In the genomic region with DNA sequence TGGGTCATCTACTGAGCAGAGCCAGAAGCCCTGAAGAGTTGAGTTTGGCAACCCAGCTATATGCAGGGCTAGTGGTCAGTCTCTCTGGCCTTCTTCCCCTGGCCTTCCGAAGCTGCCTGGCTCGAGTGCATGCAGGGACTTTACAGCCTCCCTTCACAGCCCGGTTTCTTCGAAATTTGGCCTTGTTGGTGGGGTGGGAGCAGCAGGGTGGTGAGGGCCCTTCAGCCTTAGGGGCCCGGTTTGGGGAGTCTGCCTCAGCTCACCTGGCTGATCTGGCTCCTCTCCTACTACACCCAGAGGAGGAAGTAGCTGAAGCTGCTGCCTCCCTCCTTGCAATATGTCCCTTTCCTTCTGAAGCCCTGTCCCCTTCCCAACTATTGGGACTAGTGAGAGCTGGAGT, we compare ENCODE assay signal across 31 mouse cellular contexts. TPM values are rescaled to one million over a fixed set of nuclear protein-coding genes. Genes with fewer than 3 reads are reported as not detected.
DNase-seq lines count a peak whose midpoint lies in the region; ATAC-seq lines count a peak whose summit lies in the region.
"Not testable (repeated sequence)": the region's sequence is repeated elsewhere in the genome, so short reads cannot be mapped to it uniquely, and the experiment has no call there.
"Had no signal": no experiment of that assay in that cellular context is flagged by ENCODE, and none has a peak within 500 bp of the region (broad histone marks: within the 10 kb centered on the region; RNA-seq: fewer than 3 reads in every experiment).

No protein-coding gene starts in this region.

- H3K4me1 ChIP-seq in ES-E14 (ENCODE audit: control insufficient read depth in 2 of 2, insufficient read depth in 2 of 2, low read length in 2 of 2, poor library complexity in 1 of 2): not testable (repeated sequence)
- peaks cover 44% of the 10 kb centered on the region for H3K4me1 ChIP-seq in embryonic facial prominence, embryonic 10.5 days
- peaks cover 43% of the 10 kb centered on the region for H3K4me1 ChIP-seq in forebrain, embryonic 12.5 days
- H3K4me1 ChIP-seq in hindbrain, embryonic 13.5 days (replicated peaks): peaks cover 54% of the 10 kb centered on the region
- peaks cover 25% of the 10 kb centered on the region for H3K4me1 ChIP-seq in liver, embryonic 11.5 days (replicated peaks; ENCODE audit: control insufficient read depth, insufficient read depth, low read length)
- peaks cover 55% of the 10 kb centered on the region for H3K4me1 ChIP-seq in midbrain, embryonic 10.5 days

- WGBS in embryonic facial prominence, embryonic 10.5 days: 89% methylated on average over 5 of the region's 5 CpGs
- 78% methylated on average over 5 of the region's 5 CpGs for WGBS in forebrain, embryonic 12.5 days
- WGBS in hindbrain, embryonic 13.5 days: 93% methylated on average over 5 of the region's 5 CpGs
- 89% methylated on average over 5 of the region's 5 CpGs for WGBS in liver, embryonic 11.5 days
- WGBS in midbrain, embryonic 10.5 days: 90% methylated on average over 5 of the region's 5 CpGs

- peaks cover 21% of the 10 kb centered on the region for H3K36me3 ChIP-seq in ES-E14 (ENCODE audit: control insufficient read depth, insufficient read depth, low read length, poor library complexity, severe bottlenecking)
- H3K36me3 ChIP-seq in embryonic facial prominence, embryonic 10.5 days (replicated peaks): peaks cover 45% of the 10 kb centered on the region
- H3K36me3 ChIP-seq in forebrain, embryonic 12.5 days (replicated peaks): peaks cover 35% of the 10 kb centered on the region
- H3K36me3 ChIP-seq in hindbrain, embryonic 13.5 days: peaks cover 24% of the 10 kb centered on the region
- H3K36me3 ChIP-seq in liver, embryonic 11.5 days (ENCODE audit: control insufficient read depth, insufficient read depth, low read length): peaks cover 13% of the 10 kb centered on the region; the same call in 1 of the 2 replicates
- H3K36me3 ChIP-seq in midbrain, embryonic 10.5 days: peaks cover 50% of the 10 kb centered on the region

- DNase-seq in ES-E14 (ENCODE audit: low read depth, low spot score); embryonic facial prominence, embryonic 10.5 days (ENCODE audit: low spot score); liver, embryonic 11.5 days (ENCODE audit: low spot score); midbrain, embryonic 10.5 days (ENCODE audit: low spot score): not testable (repeated sequence)

- H3K4me3 ChIP-seq in ES-E14 (ENCODE audit: insufficient read depth in 1 of 2, low read depth in 1 of 2, low read length in 2 of 2, poor library complexity in 1 of 2, severe bottlenecking in 1 of 2); forebrain, embryonic 12.5 days (replicated peaks); hindbrain, embryonic 13.5 days; liver, embryonic 11.5 days (ENCODE audit: low read depth, low read length): not testable (repeated sequence)
- peak overlapping the region; percentile 93; the same call in 1 of the 2 replicates for H3K4me3 ChIP-seq in embryonic facial prominence, embryonic 10.5 days
- H3K4me3 ChIP-seq in midbrain, embryonic 10.5 days: 0 out of 2 replicates have a peak overlapping the region, but pooled peaks have one; percentile 18

- H3K9me3 ChIP-seq in ES-E14 (ENCODE audit: control insufficient read depth, insufficient read depth, low read depth, low read length); embryonic facial prominence, embryonic 10.5 days; forebrain, embryonic 12.5 days; hindbrain, embryonic 13.5 days; liver, embryonic 11.5 days (ENCODE audit: control insufficient read depth, low read length); midbrain, embryonic 10.5 days (replicated peaks): not testable (repeated sequence)

- H3K27me3 ChIP-seq in embryonic facial prominence, embryonic 10.5 days (replicated peaks; ENCODE audit: low read depth, poor library complexity, severe bottlenecking); forebrain, embryonic 12.5 days; hindbrain, embryonic 13.5 days; liver, embryonic 11.5 days (replicated peaks; ENCODE audit: control insufficient read depth, insufficient read depth, low read length); midbrain, embryonic 10.5 days (ENCODE audit: low read depth, poor library complexity, severe bottlenecking): not testable (repeated sequence)

- not testable (repeated sequence) for H3K27ac ChIP-seq in ES-E14 (ENCODE audit: insufficient read depth, low read depth, low read length, poor library complexity, severe bottlenecking); embryonic facial prominence, embryonic 10.5 days (replicated peaks); forebrain, embryonic 12.5 days; hindbrain, embryonic 13.5 days; liver, embryonic 11.5 days (ENCODE audit: low read depth, low read length); midbrain, embryonic 10.5 days (replicated peaks)

- in situ Hi-C loops in ES-E14 (cut with MboI; ENCODE audit: low sequenced_read_pairs in 2 of 2, unreplicated experiment in 2 of 2): not testable (repeated sequence)

- ATAC-seq in forebrain, embryonic 12.5 days (ENCODE audit: low FRiP score); hindbrain, embryonic 13.5 days (ENCODE audit: low FRiP score); liver, embryonic 11.5 days (replicated peaks; ENCODE audit: low FRiP score): not testable (repeated sequence)

- H3K9ac ChIP-seq in ES-E14 (ENCODE audit: insufficient read depth, low read depth, low read length, poor library complexity, severe bottlenecking): peak overlapping the region; percentile 75; the same call in 1 of the 2 replicates
- H3K9ac ChIP-seq in forebrain, embryonic 12.5 days: 0 out of 2 replicates have a peak overlapping the region, but pooled peaks have one; percentile 7
- H3K9ac ChIP-seq in hindbrain, embryonic 13.5 days: peak overlapping the region; percentile 77; the same call in 1 of the 2 replicates
- H3K9ac ChIP-seq in liver, embryonic 11.5 days (ENCODE audit: low read depth, low read length): peak overlapping the region; percentile 3; the same call in 1 of the 2 replicates

- not testable (repeated sequence) for H3K4me2 ChIP-seq in forebrain, embryonic 12.5 days; hindbrain, embryonic 13.5 days
- peak overlapping the region; percentile 87 for H3K4me2 ChIP-seq in liver, embryonic 11.5 days

RNA-seq across cellular contexts. Expression of a gene that starts 1.6 kb away (rescaled TPM):
- total RNA-seq in ES-E14 (2012; rRNA removed): 321 and 436 TPM in 2 replicates
- polyA plus RNA-seq in embryonic facial prominence, embryonic 10.5 days (2016; fragmentation: Nextera tagmentation; extraction: Ambion mirVana): 116 TPM in 2 replicates
- polyA plus RNA-seq in forebrain, embryonic 12.5 days (2016; fragmentation: Nextera tagmentation; extraction: Ambion mirVana): 106 and 113 TPM in 2 replicates
- polyA plus RNA-seq in hindbrain, embryonic 13.5 days (2015; fragmentation: Nextera tagmentation; extraction: Ambion mirVana): 91.7 and 95.9 TPM in 2 replicates
- 91.8 and 106 TPM in 2 replicates for polyA plus RNA-seq in liver, embryonic 11.5 days (2014; fragmentation: Nextera tagmentation; extraction: Ambion mirVana)
- 118 and 120 TPM in 2 replicates for polyA plus RNA-seq in midbrain, embryonic 10.5 days (2016; fragmentation: Nextera tagmentation; extraction: Ambion mirVana)

RNA-seq across cellular contexts. Expression of a gene that starts 3.4 kb away (rescaled TPM):
- 54.0 and 59.3 TPM in 2 replicates for total RNA-seq in ES-E14 (2012; rRNA removed)
- polyA plus RNA-seq in embryonic facial prominence, embryonic 10.5 days (2016; fragmentation: Nextera tagmentation; extraction: Ambion mirVana): 59.0 and 60.9 TPM in 2 replicates
- polyA plus RNA-seq in forebrain, embryonic 12.5 days (2016; fragmentation: Nextera tagmentation; extraction: Ambion mirVana): 48.1 and 52.6 TPM in 2 replicates
- 34.3 and 34.6 TPM in 2 replicates for polyA plus RNA-seq in hindbrain, embryonic 13.5 days (2015; fragmentation: Nextera tagmentation; extraction: Ambion mirVana)
- 47.8 and 52.4 TPM in 2 replicates for polyA plus RNA-seq in liver, embryonic 11.5 days (2014; fragmentation: Nextera tagmentation; extraction: Ambion mirVana)
- 54.8 and 56.7 TPM in 2 replicates for polyA plus RNA-seq in midbrain, embryonic 10.5 days (2016; fragmentation: Nextera tagmentation; extraction: Ambion mirVana)

RNA-seq across cellular contexts. Expression of a gene that starts 7.5 kb away (rescaled TPM):
- not detected in 2 replicates for total RNA-seq in ES-E14 (2012; rRNA removed)
- polyA plus RNA-seq in embryonic facial prominence, embryonic 10.5 days (2016; fragmentation: Nextera tagmentation; extraction: Ambion mirVana): 0.59 and 0.96 TPM in 2 replicates
- not detected in 2 replicates for polyA plus RNA-seq in forebrain, embryonic 12.5 days (2016; fragmentation: Nextera tagmentation; extraction: Ambion mirVana)
- polyA plus RNA-seq in hindbrain, embryonic 13.5 days (2015; fragmentation: Nextera tagmentation; extraction: Ambion mirVana): not detected in 2 replicates
- not detected in 2 replicates for polyA plus RNA-seq in liver, embryonic 11.5 days (2014; fragmentation: Nextera tagmentation; extraction: Ambion mirVana)
- polyA plus RNA-seq in midbrain, embryonic 10.5 days (2016; fragmentation: Nextera tagmentation; extraction: Ambion mirVana): 0.17 TPM in 1 of 2 replicates, not detected in the other
- total RNA-seq: granulocyte monocyte progenitor cell, adult 5-6 weeks; megakaryocyte, adult 5-6 weeks; midbrain, postnatal 0 days had no signal
- polyA plus RNA-seq: embryonic facial prominence, embryonic 12.5 days; forebrain, embryonic 14.5 days; heart, embryonic 10.5 days; heart, postnatal 0 days; hindbrain, embryonic 15.5 days; kidney, adult 2 months; limb, embryonic 14.5 days; liver, postnatal 0 days; lung, embryonic 16.5 days; midbrain, embryonic 12.5 days; midbrain, postnatal 0 days; neural tube, embryonic 14.5 days had no signal

RNA-seq across cellular contexts. Expression of a gene that starts 7.6 kb away (rescaled TPM):
- 146 and 214 TPM in 2 replicates for total RNA-seq in ES-E14 (2012; rRNA removed)
- 159 and 167 TPM in 2 replicates for polyA plus RNA-seq in embryonic facial prominence, embryonic 10.5 days (2016; fragmentation: Nextera tagmentation; extraction: Ambion mirVana)
- 91.0 and 104 TPM in 2 replicates for polyA plus RNA-seq in forebrain, embryonic 12.5 days (2016; fragmentation: Nextera tagmentation; extraction: Ambion mirVana)
- polyA plus RNA-seq in hindbrain, embryonic 13.5 days (2015; fragmentation: Nextera tagmentation; extraction: Ambion mirVana): 56.5 and 61.6 TPM in 2 replicates
- polyA plus RNA-seq in liver, embryonic 11.5 days (2014; fragmentation: Nextera tagmentation; extraction: Ambion mirVana): 163 and 171 TPM in 2 replicates
- polyA plus RNA-seq in midbrain, embryonic 10.5 days (2016; fragmentation: Nextera tagmentation; extraction: Ambion mirVana): 134 and 159 TPM in 2 replicates

RNA-seq across cellular contexts. Expression of a gene that starts 12.5 kb away (rescaled TPM):
- total RNA-seq in ES-E14 (2012; rRNA removed): not detected in 2 replicates
- not detected in 2 replicates for polyA plus RNA-seq in embryonic facial prominence, embryonic 10.5 days (2016; fragmentation: Nextera tagmentation; extraction: Ambion mirVana)
- not detected in 2 replicates for polyA plus RNA-seq in forebrain, embryonic 12.5 days (2016; fragmentation: Nextera tagmentation; extraction: Ambion mirVana)
- not detected in 2 replicates for polyA plus RNA-seq in hindbrain, embryonic 13.5 days (2015; fragmentation: Nextera tagmentation; extraction: Ambion mirVana)
- polyA plus RNA-seq in liver, embryonic 11.5 days (2014; fragmentation: Nextera tagmentation; extraction: Ambion mirVana): not detected in 2 replicates
- not detected in 2 replicates for polyA plus RNA-seq in midbrain, embryonic 10.5 days (2016; fragmentation: Nextera tagmentation; extraction: Ambion mirVana)
- total RNA-seq: adrenal gland, adult 8-10 months; adrenal gland, postnatal 4 days; gastrocnemius, postnatal 14 days; granulocyte monocyte progenitor cell, adult 5-6 weeks; heart, postnatal 4 days; layer of hippocampus, adult 2 months; layer of hippocampus, postnatal 14 days; left cerebral cortex, adult 2 months; left cerebral cortex, postnatal 25 days; megakaryocyte, adult 5-6 weeks; midbrain, postnatal 0 days had no signal
- polyA plus RNA-seq: embryonic facial prominence, embryonic 12.5 days; forebrain, embryonic 14.5 days; heart, embryonic 10.5 days; heart, postnatal 0 days; hindbrain, embryonic 15.5 days; inflammation-experienced regulatory T-cells, adult 6 months; kidney, adult 2 months; kidney, embryonic 16.5 days; limb, embryonic 14.5 days; liver, postnatal 0 days; lung, embryonic 16.5 days; midbrain, embryonic 12.5 days; midbrain, postnatal 0 days; myocyte; neural tube, embryonic 14.5 days had no signal

Comparison
In these comparisons a context has a peak if more than half of its experiments do, and no peak if none do; other contexts are left out.
1. H3K9ac ChIP-seq: peak in every context shown above with its lines; median percentile 77 in hindbrain, embryonic 13.5 days; 75 in ES-E14; 7 in forebrain, embryonic 12.5 days; 3 in liver, embryonic 11.5 days.